Mouse (Mus musculus): ENCODE measurements around the gene Apobec4. TPM values are rescaled to one million over a fixed set of nuclear protein-coding genes. Genes with fewer than 3 reads are reported as not detected.

The Apobec4 gene
- polyA plus RNA-seq, 1 experiment from 2014 or later: not detected

DNA sequence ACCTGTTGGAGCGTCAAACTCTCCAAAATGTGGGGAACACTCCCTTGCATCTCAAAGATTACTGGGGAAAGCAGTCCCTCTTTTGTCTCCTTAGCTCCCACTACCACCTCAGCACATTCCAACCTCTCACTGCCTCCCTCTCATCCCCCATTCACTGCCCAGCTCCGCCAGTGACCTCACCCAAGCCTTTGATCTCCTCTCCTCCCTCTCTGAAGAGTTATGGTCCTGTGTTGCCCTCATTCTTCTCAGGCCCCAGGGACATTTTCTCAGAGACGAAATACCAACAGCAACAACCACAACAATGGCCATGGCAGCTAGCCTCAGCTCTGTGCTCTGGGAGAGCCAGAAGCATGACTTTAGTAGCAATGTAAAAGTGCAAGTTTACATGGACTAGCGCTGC, 40.9 kb downstream of the Apobec4 start:
- Histone ChIP-seq H3K9me3 (ENCODE audit: control insufficient read depth, low read length) (no peaks in the 10 kb centered on the region), H3K4me2 (no peak overlapping the region), H3K36me3 (ENCODE audit: control insufficient read depth, insufficient read depth, low read length) (no peaks in the 10 kb centered on the region), H3K9ac (ENCODE audit: low read depth, low read length) (no peak overlapping the region), H3K27ac (ENCODE audit: low read depth, low read length) (no peak overlapping the region), H3K4me3 (ENCODE audit: low read depth, low read length) (no peak overlapping the region), H3K4me1 (replicated peaks; ENCODE audit: control insufficient read depth, insufficient read depth, low read length) (peaks cover 21% of the 10 kb centered on the region), H3K27me3 (replicated peaks; ENCODE audit: control insufficient read depth, insufficient read depth, low read length) (no peaks in the 10 kb centered on the region)
- 45% methylated on average over 4 of the region's 4 CpGs for WGBS
- ATAC-seq (replicated peaks; ENCODE audit: low FRiP score) (no peak), DNase-seq (ENCODE audit: low spot score) (no peak)

DNA sequence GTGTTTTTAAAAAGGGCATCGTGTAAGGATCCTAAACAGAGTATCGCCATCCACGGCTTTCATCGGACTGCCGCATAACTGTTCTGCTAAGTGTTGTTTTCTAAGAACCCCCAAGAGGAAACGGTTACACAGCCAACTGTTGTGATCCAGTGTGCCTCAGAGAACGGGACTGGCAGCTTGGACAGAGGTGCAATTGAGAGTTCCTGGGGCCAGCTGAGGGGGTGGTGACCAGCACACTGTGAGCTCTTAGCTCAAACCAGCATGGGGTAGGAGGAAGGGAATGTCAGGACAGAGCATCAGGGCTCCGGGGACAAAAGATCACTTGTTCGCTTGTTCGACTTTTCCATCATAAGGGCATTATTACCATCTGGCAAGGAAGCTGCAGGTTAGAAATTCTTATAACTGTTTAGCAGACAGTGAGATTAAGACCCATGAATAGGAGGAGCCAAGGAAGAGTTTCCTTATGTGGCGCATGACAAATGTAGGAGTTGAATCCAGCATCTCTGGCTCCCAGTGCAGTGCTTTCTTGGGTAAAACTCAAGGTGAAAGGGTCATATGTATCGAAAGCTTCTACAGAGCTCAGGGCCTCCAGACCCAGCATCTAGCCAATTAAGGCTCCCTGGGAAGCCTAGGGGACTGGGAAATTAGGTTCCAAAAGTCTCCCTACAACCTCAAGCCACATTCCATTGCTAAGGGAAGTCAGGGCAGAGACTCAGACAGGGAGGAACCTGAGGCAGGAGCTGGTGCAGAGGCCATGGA, 42.6 kb downstream of the Apobec4 start:
- H3K27ac ChIP-seq (ENCODE audit: low read depth, low read length): no peak overlapping the region
- 79% methylated on average over 12 of the region's 12 CpGs for WGBS
- DNase-seq (ENCODE audit: low spot score): no peak

DNA sequence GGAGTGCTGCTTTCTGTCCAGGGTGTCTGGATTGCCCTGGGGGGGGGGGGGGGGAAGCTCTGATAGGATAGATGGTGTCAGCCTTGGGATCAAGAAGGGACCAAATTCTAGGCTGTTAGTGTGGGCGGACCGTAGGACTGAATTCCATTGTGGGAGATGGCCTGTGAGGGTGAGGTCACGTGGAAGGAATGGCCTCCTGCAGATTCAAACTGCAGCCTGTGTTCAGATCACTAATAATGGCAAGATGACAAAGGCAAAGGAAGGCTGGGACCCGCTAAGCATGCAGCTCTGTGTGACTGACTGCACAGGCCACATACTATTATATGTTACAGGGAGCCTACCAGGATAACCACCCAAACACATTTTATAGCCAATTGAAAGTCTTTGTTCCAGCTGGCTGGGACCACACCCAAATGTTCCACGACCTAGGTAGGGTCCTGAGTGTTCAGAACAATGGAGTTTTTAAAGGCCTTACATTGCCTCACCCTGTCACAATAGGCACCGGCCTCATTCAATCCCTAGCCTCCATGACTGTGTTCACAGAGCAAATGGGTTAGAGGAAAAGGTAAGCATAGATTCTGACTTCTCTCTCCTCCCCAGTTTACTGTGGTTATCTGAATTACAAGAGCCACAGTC, 43.3 kb downstream of the Apobec4 start:
- 72% methylated on average over 6 of the region's 6 CpGs for WGBS
- H3K9ac ChIP-seq (ENCODE audit: low read depth, low read length): no peak overlapping the region
- H3K27ac ChIP-seq (ENCODE audit: low read depth, low read length): no peak overlapping the region
- H3K4me2 ChIP-seq: no peak overlapping the region
- DNase-seq (ENCODE audit: low spot score): no peak
- H3K4me1 ChIP-seq (replicated peaks; ENCODE audit: control insufficient read depth, insufficient read depth, low read length): peaks cover 24% of the 10 kb centered on the region
- no peak for ATAC-seq (replicated peaks; ENCODE audit: low FRiP score)
- no peaks in the 10 kb centered on the region for H3K9me3 ChIP-seq (ENCODE audit: control insufficient read depth, low read length)
- no peaks in the 10 kb centered on the region for H3K27me3 ChIP-seq (replicated peaks; ENCODE audit: control insufficient read depth, insufficient read depth, low read length)
- no peak overlapping the region for H3K4me3 ChIP-seq (ENCODE audit: low read depth, low read length)
- H3K36me3 ChIP-seq (ENCODE audit: control insufficient read depth, insufficient read depth, low read length): no peaks in the 10 kb centered on the region

More for the DNA sequence above, 42.6 kb downstream of the Apobec4 start:
- no peaks in the 10 kb centered on the region for H3K27me3 ChIP-seq (replicated peaks; ENCODE audit: control insufficient read depth, insufficient read depth, low read length)
- H3K9ac ChIP-seq (ENCODE audit: low read depth, low read length): no peak overlapping the region
- H3K4me1 ChIP-seq (replicated peaks; ENCODE audit: control insufficient read depth, insufficient read depth, low read length): peaks cover 24% of the 10 kb centered on the region
- no peak for ATAC-seq (replicated peaks; ENCODE audit: low FRiP score)
- no peak overlapping the region for H3K4me2 ChIP-seq
- no peaks in the 10 kb centered on the region for H3K36me3 ChIP-seq (ENCODE audit: control insufficient read depth, insufficient read depth, low read length)
- no peak overlapping the region for H3K4me3 ChIP-seq (ENCODE audit: low read depth, low read length)
- no peaks in the 10 kb centered on the region for H3K9me3 ChIP-seq (ENCODE audit: control insufficient read depth, low read length)

DNA sequence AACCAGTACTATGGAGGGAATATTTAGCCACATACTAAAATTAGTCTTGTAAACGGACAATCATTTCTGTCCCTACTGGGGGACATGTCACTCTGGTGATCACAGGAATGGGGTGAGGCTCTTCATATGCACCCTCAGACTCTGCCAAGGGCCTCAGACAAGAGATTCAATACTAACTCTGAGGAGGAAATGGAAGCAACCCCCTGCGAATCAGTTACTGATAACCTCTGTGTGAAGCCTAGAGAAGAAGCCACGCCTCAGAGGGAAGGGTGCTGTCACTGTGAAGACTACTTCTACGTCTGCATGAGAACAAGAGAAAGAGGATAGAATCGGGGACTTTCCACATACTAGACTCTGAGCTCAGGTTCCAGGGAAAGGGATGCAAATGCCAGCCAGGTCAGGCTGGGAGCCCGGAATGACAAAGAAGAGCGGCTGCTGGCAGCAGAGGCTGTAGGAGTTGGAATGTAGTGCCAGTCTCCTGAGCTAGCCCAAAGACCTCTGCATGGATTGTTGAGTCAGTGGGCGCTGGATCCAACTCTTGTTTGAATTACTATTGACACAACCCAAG, 45.4 kb downstream of the Apobec4 start:
- no peaks in the 10 kb centered on the region for H3K27me3 ChIP-seq (replicated peaks; ENCODE audit: control insufficient read depth, insufficient read depth, low read length)
- no peaks in the 10 kb centered on the region for H3K9me3 ChIP-seq (ENCODE audit: control insufficient read depth, low read length)
- DNase-seq (ENCODE audit: low spot score) (no peak), ATAC-seq (replicated peaks; ENCODE audit: low FRiP score) (peak; percentile 38; the same call in 1 of the 2 replicates)
- 38% methylated on average over 8 of the region's 8 CpGs for WGBS
- no peak overlapping the region for H3K27ac ChIP-seq (ENCODE audit: low read depth, low read length)
- H3K4me1 ChIP-seq (replicated peaks; ENCODE audit: control insufficient read depth, insufficient read depth, low read length): peaks cover 21% of the 10 kb centered on the region
- H3K9ac ChIP-seq (ENCODE audit: low read depth, low read length): no peak overlapping the region
- H3K4me2 ChIP-seq: peak overlapping the region; percentile 34; the same call in 1 of the 2 replicates
- no peaks in the 10 kb centered on the region for H3K36me3 ChIP-seq (ENCODE audit: control insufficient read depth, insufficient read depth, low read length)
- H3K4me3 ChIP-seq (ENCODE audit: low read depth, low read length): no peak overlapping the region

DNA sequence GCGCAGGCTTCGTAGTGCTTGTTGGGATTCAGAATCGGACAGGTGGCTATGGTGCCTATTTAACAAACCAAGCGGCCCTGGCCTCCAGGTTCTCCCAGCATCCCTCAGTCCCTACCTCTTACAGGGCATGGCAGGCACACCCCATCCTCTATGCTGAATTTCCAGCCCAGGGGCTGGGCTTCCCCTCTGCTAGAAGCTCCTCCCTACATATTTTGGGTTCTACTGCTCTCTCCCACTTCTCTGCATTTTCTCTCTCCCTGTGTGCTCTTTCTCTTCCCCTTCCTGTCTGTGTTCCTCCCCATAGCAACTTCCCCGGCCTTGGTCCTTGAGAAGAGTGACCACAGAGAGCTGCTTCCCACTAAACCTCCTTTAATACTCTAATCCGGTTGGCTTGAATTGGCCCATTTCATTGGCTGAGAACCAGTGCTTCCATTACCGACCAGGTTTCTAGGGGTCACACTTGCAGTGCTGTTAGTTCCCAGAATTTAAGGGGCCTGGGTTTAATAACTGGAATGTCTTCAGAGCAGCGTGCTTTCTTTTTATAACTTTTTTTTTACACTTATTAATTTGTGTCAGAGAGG, 46.4 kb downstream of the Apobec4 start:
- Histone ChIP-seq H3K27ac (ENCODE audit: low read depth, low read length) (no peak overlapping the region), H3K9me3 (ENCODE audit: control insufficient read depth, low read length) (no peaks in the 10 kb centered on the region), H3K4me1 (replicated peaks; ENCODE audit: control insufficient read depth, insufficient read depth, low read length) (peaks cover 17% of the 10 kb centered on the region), H3K4me3 (ENCODE audit: low read depth, low read length) (no peak overlapping the region), H3K27me3 (replicated peaks; ENCODE audit: control insufficient read depth, insufficient read depth, low read length) (no peaks in the 10 kb centered on the region), H3K9ac (ENCODE audit: low read depth, low read length) (no peak overlapping the region), H3K36me3 (ENCODE audit: control insufficient read depth, insufficient read depth, low read length) (no peaks in the 10 kb centered on the region), H3K4me2 (no peak overlapping the region)
- 79% methylated on average over 8 of the region's 8 CpGs for whole genome bisulfite sequencing
- no peak for ATAC-seq (replicated peaks; ENCODE audit: low FRiP score)
- no peak for DNase-seq (ENCODE audit: low spot score)

DNA sequence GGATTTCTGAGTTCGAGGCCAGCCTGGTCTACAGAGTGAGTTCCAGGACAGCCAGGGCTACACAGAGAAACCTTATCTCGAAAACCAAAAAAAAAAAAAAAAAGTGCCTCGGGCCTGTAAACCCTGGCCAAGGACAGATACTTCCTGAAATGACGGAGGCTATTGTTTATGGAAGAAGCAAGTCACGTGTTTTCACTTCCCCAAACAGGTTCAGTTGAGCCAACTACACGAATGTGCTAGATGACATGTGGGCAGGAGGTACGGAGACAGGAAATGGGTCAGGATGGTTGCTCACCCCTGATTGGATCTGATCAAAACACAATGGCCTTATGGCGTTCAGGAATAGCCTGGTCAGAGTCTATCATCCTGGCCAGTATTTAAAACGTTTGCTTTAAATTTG, 47.8 kb downstream of the Apobec4 start:
- Histone ChIP-seq H3K4me3 (ENCODE audit: low read depth, low read length) (no peak overlapping the region), H3K9ac (ENCODE audit: low read depth, low read length) (no peak overlapping the region), H3K27me3 (replicated peaks; ENCODE audit: control insufficient read depth, insufficient read depth, low read length) (no peaks in the 10 kb centered on the region), H3K27ac (ENCODE audit: low read depth, low read length) (peak overlapping the region; percentile 13; the same call in 1 of the 2 replicates), H3K4me1 (replicated peaks; ENCODE audit: control insufficient read depth, insufficient read depth, low read length) (peaks cover 17% of the 10 kb centered on the region), H3K9me3 (ENCODE audit: control insufficient read depth, low read length) (no peaks in the 10 kb centered on the region), H3K4me2 (no peak overlapping the region), H3K36me3 (ENCODE audit: control insufficient read depth, insufficient read depth, low read length) (no peaks in the 10 kb centered on the region)
- DNase-seq (ENCODE audit: low spot score) (no peak), ATAC-seq (replicated peaks; ENCODE audit: low FRiP score) (peak; percentile 30)
- 35% methylated on average over 9 of the region's 9 CpGs for WGBS

DNA sequence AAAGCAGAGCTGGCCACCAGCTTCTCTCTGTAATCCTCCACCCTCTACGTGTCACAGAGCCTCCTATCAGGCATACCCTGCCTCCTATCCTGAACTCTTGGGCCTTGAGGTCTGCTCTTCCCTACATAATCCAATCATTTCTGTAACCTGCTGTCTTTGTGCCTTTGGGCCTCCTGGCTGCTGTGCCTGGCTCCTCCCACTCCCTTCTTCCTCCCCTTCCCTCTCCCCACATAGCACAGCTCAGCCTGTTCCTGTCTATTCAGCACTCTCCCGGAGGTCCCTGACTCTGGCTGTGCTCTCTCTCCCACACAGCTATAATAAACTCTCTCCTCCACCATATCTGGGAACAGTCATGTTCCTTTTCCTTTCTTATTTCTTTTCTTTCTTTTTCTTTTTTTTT, 49.5 kb downstream of the Apobec4 start, which contains the start of gene Ncf2:
Ncf2 (plus strand) TSS at position 298 of the 400 bp plus-strand sequence.
- peak; percentile 46; the same call in 1 of the 2 replicates for ATAC-seq (replicated peaks; ENCODE audit: low FRiP score)

DNA sequence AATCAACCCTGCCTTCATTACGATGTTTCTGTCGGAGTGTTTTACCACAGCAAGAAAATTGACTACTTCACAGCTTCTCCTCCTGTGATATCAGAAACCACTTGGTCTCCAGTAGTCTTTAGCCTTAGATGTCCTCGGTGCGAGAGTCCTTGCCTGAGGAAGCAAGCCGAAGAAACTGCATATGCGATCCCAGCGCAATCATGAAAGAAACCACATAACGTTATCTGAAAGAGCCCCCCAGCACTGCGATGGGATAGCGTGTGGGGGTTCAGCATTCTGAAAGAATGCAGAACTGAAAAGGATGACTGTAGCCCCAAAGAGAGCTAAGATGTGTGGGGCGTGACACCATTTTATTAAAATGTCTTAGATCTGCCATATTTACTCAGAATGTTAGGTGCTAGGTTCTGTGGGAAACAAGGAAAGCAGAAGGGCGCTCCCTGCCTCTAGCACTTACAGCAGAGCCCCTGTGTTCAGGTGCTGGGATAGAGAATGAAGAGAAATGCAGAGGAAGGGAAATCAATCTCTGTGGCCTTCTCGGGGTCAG, 50.4 kb downstream of the Apobec4 start:
- Histone ChIP-seq H3K9me3 (ENCODE audit: control insufficient read depth, low read length) (no peaks in the 10 kb centered on the region), H3K4me3 (ENCODE audit: low read depth, low read length) (no peak overlapping the region), H3K27ac (ENCODE audit: low read depth, low read length) (no peak overlapping the region), H3K4me2 (no peak overlapping the region), H3K36me3 (ENCODE audit: control insufficient read depth, insufficient read depth, low read length) (no peaks in the 10 kb centered on the region), H3K9ac (ENCODE audit: low read depth, low read length) (no peak overlapping the region), H3K27me3 (replicated peaks; ENCODE audit: control insufficient read depth, insufficient read depth, low read length) (no peaks in the 10 kb centered on the region), H3K4me1 (replicated peaks; ENCODE audit: control insufficient read depth, insufficient read depth, low read length) (peaks cover 8% of the 10 kb centered on the region)
- no peak for ATAC-seq (replicated peaks; ENCODE audit: low FRiP score)
- no peak for DNase-seq (ENCODE audit: low spot score)
- 75% methylated on average over 13 of the region's 13 CpGs for WGBS

More for the DNA sequence above, 49.5 kb downstream of the Apobec4 start, which contains the start of gene Ncf2:
- H3K27ac ChIP-seq (ENCODE audit: low read depth, low read length): no peak within 1 kb of the TSS
- 11% methylated on average over 2 of the region's 2 CpGs for WGBS
- H3K36me3 ChIP-seq (ENCODE audit: control insufficient read depth, insufficient read depth, low read length): no peaks in the 10 kb centered on the region
- no peak for DNase-seq (ENCODE audit: low spot score)
- no peak within 1 kb of the TSS for H3K4me2 ChIP-seq
- no peak within 1 kb of the TSS for H3K4me3 ChIP-seq (ENCODE audit: low read depth, low read length)
- H3K27me3 ChIP-seq (replicated peaks; ENCODE audit: control insufficient read depth, insufficient read depth, low read length): no peaks in the 10 kb centered on the region
- H3K9ac ChIP-seq (ENCODE audit: low read depth, low read length): no peak within 1 kb of the TSS
- no peaks in the 10 kb centered on the region for H3K9me3 ChIP-seq (ENCODE audit: control insufficient read depth, low read length)
- H3K4me1 ChIP-seq (replicated peaks; ENCODE audit: control insufficient read depth, insufficient read depth, low read length): peaks cover 16% of the 10 kb centered on the region
